Mouse (Mus musculus) stomach, postnatal 0 days (tissue): ENCODE results near the gene Plcb1.

Experiments used
- CTCF ChIP-seq: IDR thresholded peaks from 2 replicates; pipeline ENCODE4 v1.5.1; 2016; ENCODE audit warnings: antibody characterized with exemption, low read depth, mild to moderate bottlenecking, moderate library complexity
- EP300 ChIP-seq: optimal IDR thresholded peaks from 2 replicates; pipeline ENCODE3; 2016; ENCODE audit warnings: antibody characterized with exemption

DNA sequence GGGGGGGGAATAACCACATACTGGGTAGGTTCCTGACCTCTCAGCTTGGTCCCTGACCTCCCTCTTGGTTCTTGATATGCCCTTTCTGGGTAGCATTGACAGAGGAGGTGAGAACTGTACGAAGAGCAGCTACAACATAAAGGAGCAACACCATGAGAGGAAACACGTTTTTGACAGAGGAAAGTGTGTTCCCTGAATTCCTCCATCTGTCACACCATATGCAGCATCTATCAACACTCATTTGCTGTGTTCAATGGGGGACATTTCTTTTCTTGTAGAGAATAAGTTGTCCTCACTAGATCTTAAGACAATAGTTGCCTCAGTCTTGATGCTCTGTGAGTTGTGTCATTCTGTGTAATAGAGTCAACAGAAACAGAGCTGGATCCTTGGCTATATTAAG, 733.1 kb downstream of the Plcb1 start:
- TF ChIP-seq CTCF: no peak
- no peak for TF ChIP-seq EP300
